Mouse (Mus musculus) cerebellum, adult 8-10 months (tissue): ENCODE data around the gene Krtap5-1.
A peak's percentile ranks its signal among the peaks of the same experiment; 100 is the strongest.
"Not testable (repeated sequence)": the region's sequence is repeated elsewhere in the genome, so short reads cannot be mapped to it uniquely, and the experiment has no call there.

Experiments
- DNase-seq: peaks from one replicate; pipeline ENCODE4 v3.0.0; 2022

Krtap5-1 gene

GRCm38 (mm10) chr7:142297018-142297417 lies at the start of gene Krtap5-1:
Krtap5-1 (minus strand) TSS chr7:142297118.
- DNase-seq: not testable (repeated sequence)

GRCm38 (mm10) chr7:142342247-142342640 lies 45.3 kb upstream of the Krtap5-1 start:
- DNase-seq: no peak

- no peak for DNase-seq
These were observed 44.8 kb upstream of the Krtap5-1 start for GRCm38 (mm10) chr7:142341564-142342246.

- DNase-seq: no peak
These were observed 43.5 kb upstream of the Krtap5-1 start for GRCm38 (mm10) chr7:142340269-142340970.

GRCm38 (mm10) chr7:142335151-142335550 lies 38.2 kb upstream of the Krtap5-1 start:
- peak; percentile 82 for DNase-seq

- peak; percentile 90 for DNase-seq
These were observed 37.3 kb upstream of the Krtap5-1 start for GRCm38 (mm10) chr7:142334246-142334645.

- DNase-seq: not testable (repeated sequence)
These were observed 35.8 kb upstream of the Krtap5-1 start for GRCm38 (mm10) chr7:142332741-142333140.

- DNase-seq: no peak
These were observed 34.4 kb upstream of the Krtap5-1 start for GRCm38 (mm10) chr7:142331281-142331680.

GRCm38 (mm10) chr7:142330271-142330724 lies 33.4 kb upstream of the Krtap5-1 start:
- DNase-seq: no peak

GRCm38 (mm10) chr7:142328507-142328906 lies 31.6 kb upstream of the Krtap5-1 start:
- no peak for DNase-seq

- DNase-seq: no peak
These were observed 30.0 kb upstream of the Krtap5-1 start for GRCm38 (mm10) chr7:142326714-142327445.

GRCm38 (mm10) chr7:142323396-142324117 lies 26.6 kb upstream of the Krtap5-1 start:
- no peak for DNase-seq

- DNase-seq: no peak
These were observed 25.7 kb upstream of the Krtap5-1 start for GRCm38 (mm10) chr7:142322641-142323040.

- DNase-seq: not testable (repeated sequence)
These were observed 24.9 kb upstream of the Krtap5-1 start for GRCm38 (mm10) chr7:142321637-142322306.

GRCm38 (mm10) chr7:142320906-142321305 lies 24.0 kb upstream of the Krtap5-1 start:
- no peak for DNase-seq

GRCm38 (mm10) chr7:142319124-142319523 lies 22.2 kb upstream of the Krtap5-1 start:
- DNase-seq: no peak

- no peak for DNase-seq
These were observed 20.3 kb upstream of the Krtap5-1 start for GRCm38 (mm10) chr7:142317216-142317615.

- DNase-seq: peak; percentile 30
These were observed 19.6 kb upstream of the Krtap5-1 start for GRCm38 (mm10) chr7:142316558-142316957.

- no peak for DNase-seq
These were observed 17.8 kb upstream of the Krtap5-1 start for GRCm38 (mm10) chr7:142314600-142315285.

GRCm38 (mm10) chr7:142303929-142304328 lies 7.0 kb upstream of the Krtap5-1 start:
- not testable (repeated sequence) for DNase-seq

GRCm38 (mm10) chr7:142303249-142303648 lies 6.3 kb upstream of the Krtap5-1 start, which contains the start of gene Krtap5-4:
Krtap5-4 (plus strand) TSS chr7:142303549.
- DNase-seq: no peak
